Mouse (Mus musculus): ENCODE results near the gene Nedd4. TPM values are rescaled to one million over a fixed set of nuclear protein-coding genes. Genes with fewer than 3 reads are reported as not detected.

Nedd4 gene
- total RNA-seq, 2 experiments from 2014 or later = 469 to 580 TPM

DNA sequence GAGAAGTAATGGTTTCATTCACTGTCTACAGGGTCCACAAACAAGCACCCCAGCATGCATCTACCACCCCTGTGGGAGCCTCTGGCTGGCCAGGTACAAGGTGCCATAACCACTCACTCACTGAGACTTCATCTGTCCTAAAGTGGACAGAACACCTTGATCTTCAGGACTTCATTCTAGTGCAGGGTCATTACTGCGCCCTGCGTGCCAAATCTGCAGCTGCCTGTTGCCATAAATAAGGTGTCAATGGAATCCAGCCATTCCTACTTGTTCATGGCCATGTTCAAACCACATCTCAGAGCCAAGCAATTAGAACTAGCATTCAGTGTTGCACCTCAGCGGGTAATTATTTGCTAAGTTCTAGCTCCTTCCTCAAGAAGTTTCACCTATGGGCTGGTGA, 60.5 kb downstream of the Nedd4 start:
- no peak for DNase-seq

DNA sequence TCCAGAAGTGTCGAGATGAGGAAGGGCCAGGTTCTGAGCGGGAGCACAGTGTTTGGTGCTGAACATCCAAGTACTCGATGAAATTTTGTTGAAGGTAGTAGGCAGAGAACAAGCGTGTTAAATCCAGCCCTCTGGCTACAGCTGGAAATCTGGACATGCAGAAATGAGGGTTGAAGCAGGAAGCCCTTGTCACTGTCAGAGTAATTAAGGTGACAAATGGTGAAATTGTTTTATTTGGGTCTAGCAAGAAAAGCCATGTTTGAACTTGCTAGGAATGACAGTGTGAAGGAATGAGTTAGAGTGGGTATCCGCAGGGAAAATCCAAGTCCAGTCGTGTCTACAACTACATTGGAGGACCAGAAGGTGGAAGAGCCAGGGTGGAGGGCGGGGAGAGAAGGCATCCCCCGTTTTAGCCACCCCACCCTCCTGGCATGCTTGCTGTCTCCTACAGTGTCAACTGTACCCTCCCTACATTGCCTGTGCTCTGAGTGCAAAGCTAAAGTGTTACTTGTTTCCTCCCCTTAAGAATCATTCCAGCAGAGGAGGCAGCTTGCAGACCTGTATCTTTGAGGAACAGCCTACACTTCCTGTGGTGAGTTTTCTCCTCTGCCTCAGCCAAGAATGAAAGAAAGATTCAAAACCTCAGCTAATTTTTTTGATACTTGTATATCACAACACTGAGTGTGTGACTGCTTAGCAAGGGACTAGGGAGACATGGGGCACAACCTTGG, 62.5 kb downstream of the Nedd4 start:
- no peak for DNase-seq

GRCm38 (mm10) chr9:72733966-72734365, 71.8 kb downstream of the Nedd4 start:
- peak; percentile 81 for DNase-seq

DNA sequence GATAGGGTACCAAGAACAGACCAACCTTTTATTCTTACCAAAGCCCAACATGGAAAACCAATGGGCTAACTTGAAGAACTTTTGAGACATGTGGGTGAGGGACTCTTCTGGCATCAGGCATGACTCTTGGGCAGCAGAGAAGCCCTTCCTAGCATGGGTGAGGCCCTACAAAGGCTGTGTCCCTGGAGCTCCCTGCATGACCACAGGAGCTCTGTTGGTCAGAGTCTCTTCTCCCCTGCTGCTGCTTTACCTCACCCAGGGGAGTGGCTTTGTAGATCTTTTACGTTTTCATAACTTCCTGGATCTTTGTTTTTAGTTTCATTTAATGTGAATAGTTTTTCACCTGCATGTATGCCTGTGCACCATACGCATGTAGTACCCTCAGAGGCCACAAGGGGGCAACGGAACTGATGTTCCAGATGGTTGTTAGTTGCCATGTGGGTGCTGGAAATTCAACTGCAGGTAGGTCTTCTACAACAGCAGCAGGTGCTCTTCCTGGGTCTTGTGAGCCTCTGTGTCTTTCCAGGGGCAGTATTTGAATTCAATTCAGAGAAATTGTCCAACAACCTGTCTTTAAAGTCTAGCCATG, 73.8 kb downstream of the Nedd4 start:
- DNase-seq = peak; percentile 75

DNA sequence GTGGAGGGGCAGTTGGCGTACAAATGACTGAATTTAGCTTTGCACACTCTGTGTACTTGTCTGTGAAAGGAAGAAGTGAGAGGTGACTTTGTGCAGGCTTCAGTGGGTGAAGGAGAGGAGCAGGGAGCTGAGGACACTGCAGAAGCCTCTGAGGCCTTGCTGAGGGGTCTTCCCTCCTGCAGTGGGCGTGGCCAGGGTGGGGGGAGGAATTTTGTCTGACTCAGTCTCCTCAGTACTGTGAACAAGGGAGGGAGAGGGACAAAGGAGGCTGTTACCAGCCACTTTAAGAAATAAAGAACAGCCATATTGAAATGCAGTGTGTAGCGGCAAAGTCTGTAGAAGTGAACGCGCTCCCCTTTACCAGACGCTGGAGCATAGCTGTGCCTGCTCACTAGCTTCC, 79.1 kb downstream of the Nedd4 start:
- no peak for DNase-seq

- DNase-seq = no peak
Observed at GRCm38 (mm10) chr9:72746278-72746677, 84.1 kb downstream of the Nedd4 start.

- DNase-seq = no peak
Observed at GRCm38 (mm10) chr9:72750272-72750671, 88.1 kb downstream of the Nedd4 start.

GRCm38 (mm10) chr9:72752656-72753055, 90.5 kb downstream of the Nedd4 start:
- no peak for DNase-seq

GRCm38 (mm10) chr9:72753741-72754140, 91.6 kb downstream of the Nedd4 start:
- DNase-seq = no peak

GRCm38 (mm10) chr9:72757143-72757542, 95.0 kb downstream of the Nedd4 start:
- no peak for DNase-seq

GRCm38 (mm10) chr9:72758705-72759131, 96.6 kb downstream of the Nedd4 start:
- no peak for DNase-seq

GRCm38 (mm10) chr9:72763050-72763718, 101.0 kb downstream of the Nedd4 start:
- peak; percentile 45 for DNase-seq

GRCm38 (mm10) chr9:72766789-72767349, 104.7 kb downstream of the Nedd4 start:
- DNase-seq = peak; percentile 93

DNA sequence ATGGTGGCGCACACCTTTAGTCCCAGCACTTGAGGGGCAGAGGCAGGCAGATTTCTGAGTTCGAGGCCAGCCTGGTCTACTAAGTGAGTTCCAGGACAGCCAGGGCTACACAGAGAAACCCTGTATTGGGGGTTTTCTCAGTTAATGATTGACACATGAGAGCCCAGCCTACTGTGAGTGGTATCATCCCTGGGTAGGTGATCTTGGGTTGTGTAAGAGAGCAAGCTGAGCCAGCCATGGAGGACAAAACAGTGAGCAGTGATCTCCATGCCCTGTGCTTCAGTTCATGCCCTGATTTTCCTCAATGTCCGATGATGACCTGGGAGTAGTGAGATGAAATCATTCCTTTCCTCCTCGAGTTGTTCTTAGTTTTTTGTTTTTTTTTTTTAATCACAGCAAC, 112.9 kb downstream of the Nedd4 start:
- no peak for DNase-seq

GRCm38 (mm10) chr9:72779004-72779403, 116.9 kb downstream of the Nedd4 start:
- no peak for DNase-seq

GRCm38 (mm10) chr9:72779733-72780132, 117.6 kb downstream of the Nedd4 start:
- DNase-seq = no peak

- no peak for DNase-seq
Observed at GRCm38 (mm10) chr9:72780694-72781093, 118.5 kb downstream of the Nedd4 start.

DNA sequence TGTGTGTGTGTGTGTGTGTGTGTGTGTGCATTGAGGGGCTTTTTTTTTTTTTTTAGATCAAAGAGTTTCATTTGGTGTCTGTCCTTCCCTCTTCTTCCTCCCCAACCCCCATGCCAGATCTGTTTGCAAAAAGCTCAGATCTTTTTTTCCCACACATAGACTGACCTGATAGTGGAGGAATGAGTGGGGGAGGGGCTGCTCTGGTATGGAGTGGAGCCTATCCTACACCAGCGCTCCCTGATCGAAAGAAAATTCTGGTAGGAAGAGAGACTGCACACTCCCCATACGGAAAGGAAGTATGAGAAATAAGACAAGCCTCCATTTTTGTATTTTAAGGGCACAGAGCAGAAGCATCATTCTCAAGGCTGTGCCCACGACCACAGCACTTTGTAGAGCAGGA, 119.3 kb downstream of the Nedd4 start:
- no peak for DNase-seq

GRCm38 (mm10) chr9:72782121-72782520, 120.0 kb downstream of the Nedd4 start:
- no peak for DNase-seq

GRCm38 (mm10) chr9:72787732-72788131, 125.6 kb downstream of the Nedd4 start:
- no peak for DNase-seq

DNA sequence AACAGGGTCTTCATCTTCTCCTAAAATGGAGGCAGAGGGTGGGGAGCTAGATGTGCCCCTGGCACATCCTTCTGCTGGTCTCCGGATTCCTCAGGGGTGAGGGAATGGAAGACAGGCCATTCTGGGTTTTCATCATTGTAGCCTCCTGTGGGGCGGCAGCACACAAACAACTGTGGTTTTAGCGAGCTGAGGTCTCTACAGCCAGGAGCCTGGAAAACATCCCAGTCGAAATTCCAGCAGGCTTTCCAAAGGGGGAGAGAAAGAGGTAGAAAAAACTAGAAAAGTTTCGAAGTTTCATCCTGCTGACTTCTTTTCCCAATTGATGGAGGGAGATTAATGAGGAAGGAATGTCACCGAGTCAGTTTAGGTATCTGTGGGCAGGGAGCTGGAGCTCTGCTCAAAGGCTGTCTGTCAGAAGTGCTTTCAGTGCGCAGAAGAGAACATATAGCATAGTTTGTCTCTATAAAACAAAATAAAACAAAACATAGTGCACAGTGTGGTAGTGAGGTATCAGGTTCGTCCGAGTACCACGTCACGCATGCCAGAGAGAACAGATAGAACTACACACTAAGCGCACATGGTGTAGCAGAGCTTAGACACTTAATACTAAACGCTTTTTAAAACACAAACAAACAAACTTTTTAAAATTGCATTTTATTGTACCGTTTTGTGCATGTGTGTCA, 128.5 kb downstream of the Nedd4 start:
- DNase-seq = no peak

GRCm38 (mm10) chr9:72791213-72791582, 129.1 kb downstream of the Nedd4 start:
- peak; percentile 19 for DNase-seq

DNA sequence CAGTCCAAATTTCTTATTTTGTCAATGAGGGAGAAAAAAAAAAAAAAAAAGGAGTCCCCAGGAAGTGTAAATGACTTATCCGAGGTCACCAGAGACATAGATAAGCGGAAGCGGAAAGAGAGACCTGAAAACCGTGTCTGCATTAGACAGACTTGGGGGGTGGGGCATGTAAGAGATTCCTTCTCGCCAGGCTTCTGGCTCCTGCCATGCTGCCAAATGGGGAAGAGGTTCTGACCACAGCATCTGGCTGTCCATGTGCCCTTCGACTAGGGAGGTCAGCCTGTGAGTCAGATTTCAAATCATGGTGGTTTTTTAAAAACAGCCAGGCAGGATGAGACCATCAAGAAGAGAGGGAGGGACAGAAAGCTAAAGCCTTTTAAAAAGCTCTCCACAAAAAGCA, 129.5 kb downstream of the Nedd4 start:
- DNase-seq = peak; percentile 74

Measured in adrenal gland, postnatal 10 days (tissue).